Mouse (Mus musculus) lung, postnatal 14 days (tissue): ENCODE measurements at regions not wholly inside any gene's neighbourhood (a gene's known extent, or its start where the extent isn't known, plus 50 kb on each side); places are given as distances from the start of the nearest gene placed in this dataset.
A peak's percentile ranks its signal among the peaks of the same experiment; 100 is the strongest.
"Not testable (repeated sequence)": the region's sequence is repeated elsewhere in the genome, so short reads cannot be mapped to it uniquely, and the experiment has no call there.

ENCODE experiments used
- DNase-seq: peaks from one replicate; pipeline ENCODE4 v3.0.0; 2021

DNA sequence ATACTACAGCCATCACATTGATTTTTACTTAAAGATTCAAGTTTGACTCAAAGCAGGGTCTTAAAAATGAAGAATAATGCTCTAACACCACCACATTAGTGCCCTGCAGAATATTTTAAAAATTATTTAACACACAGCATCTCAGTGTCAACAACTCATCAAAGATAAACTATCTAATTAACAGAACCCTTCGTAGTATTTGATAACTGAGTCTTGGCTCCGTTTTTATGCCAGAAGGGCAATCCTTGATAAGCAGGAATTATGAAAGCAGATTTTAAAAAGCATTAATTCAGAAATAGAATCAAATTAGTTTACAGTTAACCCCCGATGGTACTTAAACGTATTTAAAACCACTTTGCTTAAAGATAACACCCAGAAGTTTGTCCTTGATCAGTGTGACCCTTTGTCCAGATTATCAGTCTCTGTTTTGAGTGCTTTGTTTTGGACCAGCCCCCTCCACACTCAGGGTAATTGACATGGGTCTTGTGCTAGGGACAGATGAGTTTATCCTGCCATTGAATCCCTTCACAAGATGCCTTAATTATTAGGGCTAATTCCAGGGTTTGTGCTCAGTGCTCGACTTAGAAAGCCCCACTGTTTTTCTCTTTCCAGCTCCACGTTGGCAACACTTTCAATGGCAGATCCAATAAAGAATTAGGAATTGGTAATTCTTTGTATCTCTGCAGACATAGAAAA is 69.4 kb upstream of the Dph6 start:
- no peak for DNase-seq

DNA sequence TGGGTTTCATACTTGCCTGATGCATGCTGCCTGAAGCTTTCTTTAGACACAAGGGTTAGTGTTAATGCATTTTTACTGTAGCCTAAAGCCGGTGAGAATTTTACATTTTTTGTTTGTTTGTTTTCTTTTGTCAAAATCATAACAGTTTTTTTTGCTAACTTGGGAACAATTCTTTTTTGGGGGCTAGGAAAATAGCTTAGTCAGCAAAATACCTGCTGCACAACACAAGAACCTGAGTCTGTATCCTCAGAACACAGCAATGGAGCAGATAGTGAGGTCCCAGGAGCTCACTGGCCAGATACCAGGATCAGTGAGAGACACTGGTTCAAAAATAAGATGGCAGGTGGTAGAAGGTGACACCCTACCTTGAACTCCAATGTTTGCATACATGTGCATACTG is 72.4 kb upstream of the Dph6 start:
- no peak for DNase-seq

DNA sequence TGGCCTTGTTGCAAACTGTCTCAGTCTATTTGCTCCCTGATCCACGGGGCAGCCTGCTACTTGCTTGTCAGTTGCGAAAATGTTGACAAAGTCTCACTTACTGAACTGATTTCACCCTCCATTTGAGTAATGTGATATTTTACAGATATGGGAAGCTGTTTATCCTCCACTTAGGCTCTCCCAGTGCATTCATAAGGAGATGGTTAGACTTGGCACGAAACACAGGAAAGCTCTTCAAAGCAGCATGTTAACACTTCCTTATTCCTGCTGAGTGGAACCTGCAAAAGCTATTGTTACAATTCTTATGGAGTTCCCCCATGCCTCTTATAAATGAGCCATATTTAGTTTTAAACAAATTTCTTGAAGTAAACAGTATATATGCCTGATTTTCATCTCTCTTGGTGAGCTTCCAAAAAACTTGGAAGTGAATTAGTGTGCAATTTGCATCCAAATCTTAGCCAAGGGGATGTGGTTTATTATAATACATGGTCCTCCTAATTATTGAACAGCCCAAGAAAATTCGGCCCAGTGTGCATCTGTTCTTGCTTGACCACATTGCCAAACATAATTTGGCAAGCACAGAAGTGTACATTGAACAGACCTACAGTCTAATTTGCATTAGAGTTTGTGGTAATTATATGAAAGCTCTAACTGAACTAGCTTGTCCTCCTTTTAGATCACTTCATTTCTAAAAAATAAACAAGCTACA is 80.3 kb upstream of the Dph6 start:
- no peak for DNase-seq

DNA sequence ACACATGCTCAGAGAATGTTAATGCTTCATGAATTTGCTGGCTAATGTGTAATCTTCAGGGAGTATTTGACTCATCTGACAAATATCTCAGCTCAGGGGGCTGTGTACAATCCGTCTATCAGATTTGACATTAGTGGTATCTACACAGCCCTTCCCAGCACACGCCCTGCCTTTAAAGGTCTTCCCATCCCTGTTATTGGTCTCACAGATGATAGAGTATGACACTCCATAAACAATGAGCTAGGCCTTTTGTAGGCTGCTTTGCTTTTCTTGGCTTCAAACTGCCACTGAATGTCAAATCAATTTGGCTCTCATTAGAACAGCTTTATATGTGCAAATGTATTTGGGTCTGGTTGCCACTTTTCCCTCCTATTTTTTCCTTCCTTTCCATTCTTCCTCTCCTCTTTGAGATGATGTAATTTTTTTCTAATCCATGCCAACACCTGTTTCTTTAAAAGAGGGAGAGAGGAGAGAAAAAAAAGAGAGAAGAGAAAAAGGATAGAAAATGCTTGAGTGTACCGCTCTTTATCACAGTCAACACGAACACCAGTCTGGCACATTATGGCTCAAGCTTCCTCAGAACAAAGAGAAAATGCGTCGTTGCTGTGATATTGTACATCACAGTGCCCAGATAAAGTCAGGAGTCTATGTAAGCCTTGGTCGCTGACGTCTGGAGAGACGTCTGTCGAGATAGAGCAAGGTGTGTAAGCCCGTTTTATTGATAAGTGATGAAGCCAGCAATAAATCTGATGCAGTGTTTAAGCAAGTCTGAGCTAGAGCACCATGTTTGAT is 84.9 kb upstream of the Dph6 start:
- DNase-seq: no peak

DNA sequence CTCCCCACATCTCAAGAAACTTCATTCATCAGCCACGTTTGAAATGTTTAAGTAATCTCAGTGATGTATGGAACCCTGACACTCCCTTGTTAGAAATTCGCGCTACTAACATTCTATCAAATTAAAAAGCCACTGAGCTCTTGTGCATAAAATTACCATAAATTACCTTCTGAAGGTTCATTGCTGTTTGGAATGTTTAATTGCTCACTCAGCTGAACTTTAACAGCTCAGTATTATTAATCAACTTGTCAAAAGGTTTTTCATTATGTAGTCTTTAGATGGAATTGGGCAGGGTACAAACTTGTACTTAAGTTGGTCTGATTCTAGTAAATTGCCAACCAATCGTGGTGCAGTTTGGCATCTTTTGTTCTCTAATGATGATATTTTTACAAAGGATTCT is 108.5 kb upstream of the Dph6 start:
- no peak for DNase-seq

DNA sequence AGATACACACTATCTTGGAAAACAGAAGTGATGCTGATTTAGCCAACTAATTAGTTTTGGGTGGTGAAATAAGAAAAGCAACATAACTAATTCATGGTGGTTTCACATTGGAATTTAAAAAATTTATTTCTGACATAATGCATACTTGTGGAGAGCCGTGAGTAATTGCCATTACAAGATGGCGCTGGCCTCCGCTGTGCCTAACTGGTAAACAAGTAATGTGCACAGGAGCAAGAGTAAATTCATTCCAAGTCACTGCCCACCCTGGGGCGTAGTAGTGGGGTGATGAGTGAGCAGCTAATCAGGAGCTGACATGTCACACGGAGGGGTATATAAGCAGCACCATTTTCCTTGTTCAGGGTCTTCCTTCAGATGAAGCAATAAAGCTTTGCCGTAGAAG is 119.0 kb upstream of the Dph6 start:
- DNase-seq: not testable (repeated sequence)

DNA sequence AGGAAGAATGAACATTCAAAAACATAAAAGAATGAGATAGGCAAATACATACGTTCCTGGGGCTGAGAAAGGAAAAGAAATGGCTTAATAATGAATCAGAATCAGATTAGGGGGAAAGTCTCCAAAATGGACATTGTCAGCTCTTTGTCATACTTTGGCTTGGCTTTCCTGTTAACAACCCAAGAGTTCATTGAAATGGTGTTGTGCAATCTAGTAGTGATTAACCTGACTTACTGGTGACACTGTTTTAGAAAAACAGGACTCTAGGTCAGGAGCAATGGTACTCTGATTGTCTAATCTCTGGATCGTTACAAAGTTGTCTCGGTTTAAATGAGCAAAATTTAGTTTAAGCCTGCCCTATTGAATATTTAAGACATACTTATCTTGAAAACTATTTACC is 119.5 kb upstream of the Dph6 start:
- DNase-seq: no peak

DNA sequence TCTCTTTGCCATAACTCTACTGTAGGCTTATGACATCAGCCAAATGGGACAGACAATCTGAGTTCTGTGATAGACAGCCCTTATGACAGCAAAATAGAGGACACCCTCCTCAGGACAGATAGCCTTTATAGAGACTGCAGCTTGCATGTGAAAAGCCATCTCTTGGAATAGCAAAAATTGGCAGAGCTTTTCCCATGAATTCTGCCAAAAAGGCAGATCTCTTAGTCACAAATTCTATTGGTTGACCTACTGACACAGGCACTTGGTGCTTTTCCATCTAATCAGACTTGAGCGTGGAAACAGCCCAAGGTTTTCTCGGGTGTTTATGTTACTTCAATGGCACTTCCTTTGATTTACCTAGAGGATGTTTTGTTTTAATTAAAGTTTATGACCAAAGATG is 120.8 kb upstream of the Dph6 start:
- peak; percentile 7 for DNase-seq

DNA sequence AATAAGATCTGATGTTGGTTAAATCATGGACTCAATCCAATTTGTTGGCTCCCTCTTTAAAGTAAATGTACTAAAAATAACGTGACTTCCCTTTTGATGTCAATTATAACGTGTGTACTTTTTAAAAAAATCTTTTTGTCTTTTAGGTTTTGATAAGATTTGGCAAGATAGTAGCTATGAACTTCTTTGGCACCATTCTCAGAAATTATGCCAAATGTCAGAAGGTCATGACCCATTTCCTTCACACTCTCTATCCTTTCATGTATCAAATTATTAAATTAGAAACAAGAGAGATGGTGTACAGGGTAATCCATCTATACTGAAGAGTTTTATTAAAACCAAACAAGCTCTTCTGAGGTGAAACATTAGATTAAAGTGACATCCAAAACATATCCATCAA is 121.4 kb upstream of the Dph6 start:
- DNase-seq: no peak

DNA sequence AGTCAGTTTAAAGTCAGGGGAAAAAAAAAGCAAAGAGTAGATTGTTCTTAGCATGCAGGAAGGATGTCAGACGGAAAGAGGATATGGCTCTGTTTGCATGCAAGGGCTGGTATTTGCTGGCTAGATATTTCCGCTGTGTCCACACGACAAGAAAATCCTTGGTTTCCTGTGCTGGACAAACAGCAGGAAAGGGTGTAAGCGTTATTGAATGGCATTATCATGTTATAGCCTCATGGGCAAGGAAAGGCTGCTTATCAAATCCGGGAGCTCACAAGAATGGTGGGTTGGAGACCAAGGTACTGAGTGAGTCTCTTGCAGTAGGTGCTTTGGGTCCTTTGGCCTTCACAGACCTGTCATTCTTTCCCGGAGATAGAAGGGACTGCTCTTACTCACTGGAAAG is 127.7 kb upstream of the Dph6 start:
- DNase-seq: peak; percentile 32

DNA sequence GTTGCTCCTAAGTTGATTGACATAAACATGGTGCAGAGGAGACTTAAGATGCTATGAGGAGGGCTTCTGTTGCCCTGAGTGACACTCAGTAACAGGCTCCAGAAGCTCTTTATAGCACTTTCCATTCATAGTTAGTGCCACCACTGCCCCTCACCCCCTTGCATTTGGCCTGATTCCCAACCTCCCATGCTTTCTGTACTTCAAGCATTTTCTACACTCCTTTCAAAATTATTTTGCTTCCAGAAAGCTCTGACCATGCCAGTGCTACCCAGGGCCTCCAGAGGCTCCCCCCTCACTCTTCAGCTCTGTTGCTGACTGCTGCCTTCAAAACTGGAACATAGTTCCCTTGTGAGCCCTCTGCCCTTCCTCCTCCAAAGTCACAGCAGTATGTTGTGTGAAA is 129.4 kb upstream of the Dph6 start:
- no peak for DNase-seq

DNA sequence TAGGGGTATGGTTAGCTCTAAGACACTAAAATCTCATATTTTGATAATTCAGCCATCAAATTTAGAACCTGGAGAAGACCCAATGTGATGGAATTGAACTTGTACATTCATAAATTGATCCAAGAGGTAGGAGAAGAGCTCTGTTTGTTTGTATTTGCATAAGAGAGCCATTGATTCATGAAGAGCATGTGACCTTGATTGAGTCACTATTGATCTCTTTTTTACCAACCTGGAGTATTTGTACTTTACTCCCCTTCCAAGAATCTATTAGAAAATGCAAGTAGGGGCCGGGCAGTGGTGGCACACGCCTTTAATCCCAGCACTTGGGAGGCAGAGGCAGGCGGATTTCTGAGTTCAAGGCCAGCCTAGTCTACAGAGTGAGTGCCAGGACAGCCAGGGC is 133.5 kb upstream of the Dph6 start:
- DNase-seq: no peak

DNA sequence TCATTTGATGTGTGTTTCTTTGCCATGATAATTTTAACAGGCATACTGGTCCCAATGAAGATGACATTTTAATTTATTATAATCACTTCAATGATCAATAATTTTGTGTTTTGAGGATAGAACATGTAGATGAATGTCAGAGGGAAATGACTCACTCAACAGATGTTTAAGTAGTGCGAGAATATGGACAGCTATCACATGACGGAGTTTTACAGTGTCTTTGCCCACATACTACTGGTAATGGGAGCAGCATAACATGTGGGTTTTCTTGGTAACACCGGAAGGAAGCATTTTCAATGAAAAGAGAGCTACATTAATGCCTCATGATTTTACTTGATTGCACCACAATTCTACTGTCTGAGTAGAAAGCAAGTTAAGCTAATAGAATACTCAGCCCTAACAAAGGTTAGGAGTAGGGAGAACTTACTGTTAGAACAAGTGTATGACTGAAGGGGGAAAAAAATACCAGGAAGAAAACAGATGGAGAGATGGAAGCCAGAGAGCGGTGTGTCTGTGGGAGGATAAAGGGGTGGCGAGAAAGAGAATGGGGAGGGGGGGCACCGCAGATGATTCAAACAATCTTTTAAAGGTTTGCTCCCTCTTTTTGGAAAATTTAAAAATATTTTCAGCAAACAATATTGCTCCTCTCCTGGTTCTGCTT is 142.0 kb upstream of the Dph6 start:
- DNase-seq: no peak

DNA sequence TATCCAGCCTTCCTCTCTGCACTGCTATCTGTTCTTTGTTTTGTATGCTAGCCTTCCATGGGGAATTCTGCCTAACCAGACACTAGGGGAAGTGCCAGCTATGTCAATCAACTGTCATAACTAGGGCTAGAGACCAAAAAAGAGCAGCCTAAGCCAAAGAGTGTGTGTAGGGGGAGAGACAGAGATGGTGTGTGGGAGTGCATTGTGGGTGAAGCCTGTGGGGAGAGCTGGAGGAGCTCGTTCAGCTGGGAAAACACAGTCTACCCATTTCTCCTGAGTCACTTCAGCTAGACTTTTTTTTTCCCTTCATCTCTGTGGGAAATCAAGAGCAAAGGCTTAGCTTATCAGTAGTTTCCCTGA is 142.5 kb upstream of the Dph6 start:
- no peak for DNase-seq

DNA sequence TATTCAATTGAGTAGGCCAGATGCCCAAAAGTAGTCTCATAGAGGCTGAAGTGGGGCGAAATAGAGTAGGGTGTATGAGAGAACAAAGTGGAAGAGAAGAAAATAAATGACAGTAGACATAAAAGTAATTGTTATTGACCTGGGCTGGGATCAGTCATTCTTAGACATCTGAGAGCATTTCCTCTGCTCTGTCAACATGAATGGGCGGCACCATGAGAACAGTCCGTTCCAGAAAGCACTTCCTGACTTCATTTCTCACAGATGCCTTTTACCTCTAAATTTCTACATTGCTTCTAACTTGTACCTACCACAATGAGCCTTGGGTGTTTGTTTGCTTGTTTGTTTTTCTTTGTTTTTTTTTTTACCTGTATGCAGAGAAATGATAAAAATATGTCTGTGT is 148.5 kb upstream of the Dph6 start:
- no peak for DNase-seq

DNA sequence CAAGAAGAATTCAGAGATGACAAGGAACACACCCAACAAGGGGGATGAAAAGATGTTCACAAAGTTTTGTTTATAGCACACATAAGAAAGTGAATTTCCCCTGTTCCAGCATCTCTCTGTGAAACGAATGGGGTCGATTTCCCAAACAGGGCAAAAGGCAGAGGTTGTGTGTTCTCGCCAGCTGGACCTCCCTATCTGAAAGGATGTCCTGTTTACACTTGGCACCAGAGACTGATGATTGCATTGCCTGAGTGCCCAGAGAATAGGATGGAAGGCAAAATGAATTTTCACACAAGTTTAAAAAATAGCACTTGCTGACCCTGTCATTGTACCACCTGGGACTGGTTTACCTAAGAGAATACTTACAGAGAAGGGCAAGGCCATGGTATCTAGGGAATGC is 149.2 kb upstream of the Dph6 start:
- DNase-seq: peak; percentile 41

DNA sequence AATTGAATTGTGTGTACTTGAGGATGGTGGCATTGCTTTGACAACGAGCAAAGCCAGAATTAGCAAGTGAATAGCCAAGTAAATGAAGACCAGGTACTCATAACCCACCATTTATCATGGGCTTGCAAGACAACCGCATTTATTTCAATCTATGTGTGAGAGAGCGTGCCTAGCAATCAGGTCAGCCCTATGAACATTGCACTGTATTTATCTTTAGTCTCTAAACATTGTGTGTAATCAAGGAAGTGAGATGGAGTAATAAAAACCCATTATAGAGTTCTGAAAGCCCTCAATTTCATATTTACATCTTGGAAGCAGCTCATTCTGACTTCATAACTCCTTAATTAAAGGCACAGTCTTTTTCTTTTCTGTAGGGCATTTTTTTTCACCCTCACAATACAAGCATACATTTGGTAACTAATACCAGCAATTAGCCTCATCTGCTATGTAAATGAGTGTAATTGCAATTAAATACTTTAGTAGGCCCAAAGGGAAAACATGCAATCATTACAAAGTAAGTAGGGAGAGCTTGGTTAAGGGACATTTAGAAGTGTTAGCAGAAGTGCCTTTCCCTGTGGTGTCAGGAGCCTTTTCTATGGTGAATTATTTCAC is 150.8 kb upstream of the Dph6 start:
- no peak for DNase-seq

DNA sequence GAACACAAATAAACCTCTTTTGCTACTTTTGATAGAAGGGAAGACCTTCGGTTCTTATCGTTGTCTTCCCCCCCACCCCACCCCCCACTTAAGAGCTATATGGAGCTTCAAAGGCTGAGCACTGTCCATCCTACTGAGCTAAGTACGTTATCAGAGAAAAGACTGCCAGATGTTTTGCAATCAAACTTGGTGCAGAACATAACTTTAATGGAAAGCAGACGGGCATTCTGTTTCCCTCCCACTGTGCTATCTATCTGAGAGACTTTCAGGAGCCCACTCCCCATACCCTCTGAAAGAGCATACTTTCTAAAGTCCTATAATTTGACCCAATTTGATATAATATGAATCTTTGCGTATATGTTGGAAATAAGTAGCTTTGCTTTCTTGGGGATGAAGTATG is 153.3 kb upstream of the Dph6 start:
- DNase-seq: no peak

DNA sequence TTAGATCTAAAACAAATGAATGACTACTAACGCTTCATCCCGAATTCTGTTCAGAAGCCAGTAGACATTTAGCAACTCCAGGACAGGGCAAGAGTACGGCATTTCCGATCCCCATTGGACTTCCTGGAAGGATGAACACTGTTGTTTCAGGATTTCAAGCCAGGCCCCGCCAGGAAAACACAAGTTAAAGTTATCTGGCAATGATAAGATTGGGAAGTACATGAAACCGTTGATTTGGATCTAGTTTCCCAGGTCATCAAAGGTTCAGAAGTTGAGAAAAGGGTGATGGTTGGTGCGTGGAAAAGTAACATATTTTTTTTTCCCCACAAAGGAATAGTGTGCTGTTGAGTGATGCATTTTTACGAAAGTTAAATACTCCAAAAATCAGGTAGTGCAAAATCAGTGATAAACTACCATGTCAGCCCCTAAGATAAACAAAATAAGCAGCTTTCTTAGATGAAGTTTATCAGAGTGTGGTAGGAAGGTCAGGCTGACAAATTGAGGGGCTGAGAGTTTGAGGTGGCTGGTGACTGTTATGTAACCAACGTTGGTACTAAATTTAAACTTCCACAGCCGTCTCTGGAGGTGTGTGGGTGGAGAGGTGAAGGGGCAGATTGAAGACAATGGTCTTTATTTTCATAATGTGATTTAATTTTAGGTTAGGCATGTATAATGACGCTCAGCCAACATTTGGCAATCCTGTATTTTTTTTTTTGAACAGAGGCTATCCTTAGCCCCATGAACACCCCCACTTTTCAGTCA is 157.6 kb upstream of the Dph6 start:
- no peak for DNase-seq

DNA sequence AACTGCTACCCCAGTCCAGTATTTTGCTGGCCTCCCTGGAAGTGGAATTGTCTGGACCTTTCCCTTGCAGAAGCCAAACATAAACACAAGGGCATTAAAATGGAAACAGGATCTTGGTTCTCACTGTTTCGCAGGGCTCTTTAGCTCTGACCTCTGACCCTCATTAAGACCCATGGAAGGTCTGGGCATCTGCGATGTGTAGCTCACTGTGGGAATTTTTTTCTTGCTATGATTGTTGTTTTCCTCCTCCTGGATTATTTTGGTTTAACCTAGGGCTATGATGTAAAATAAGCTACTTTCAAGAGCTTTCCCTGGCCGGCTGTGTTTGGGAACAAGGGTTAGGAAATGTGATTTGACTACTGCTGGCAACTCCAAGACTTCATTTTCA is 158.1 kb upstream of the Dph6 start:
- no peak for DNase-seq

DNA sequence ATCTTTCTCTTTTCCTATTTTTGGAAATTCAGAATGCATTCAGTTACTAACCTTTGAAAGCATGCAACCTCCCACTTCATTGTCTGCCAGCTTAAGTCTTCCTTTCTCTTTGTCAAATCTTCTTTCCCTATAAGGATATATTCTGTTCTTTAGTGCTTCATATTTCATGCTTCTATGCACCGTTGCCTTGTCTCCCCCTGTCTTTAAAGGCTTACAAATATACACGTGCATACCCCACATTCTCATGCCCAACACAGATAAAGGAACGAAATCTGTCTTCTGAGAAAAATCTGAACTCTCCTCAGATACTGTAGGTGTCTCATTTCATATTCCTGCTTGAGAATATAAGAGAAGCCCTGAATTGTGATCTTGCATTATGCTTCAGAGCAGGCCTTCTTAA is 167.9 kb upstream of the Dph6 start:
- no peak for DNase-seq

DNA sequence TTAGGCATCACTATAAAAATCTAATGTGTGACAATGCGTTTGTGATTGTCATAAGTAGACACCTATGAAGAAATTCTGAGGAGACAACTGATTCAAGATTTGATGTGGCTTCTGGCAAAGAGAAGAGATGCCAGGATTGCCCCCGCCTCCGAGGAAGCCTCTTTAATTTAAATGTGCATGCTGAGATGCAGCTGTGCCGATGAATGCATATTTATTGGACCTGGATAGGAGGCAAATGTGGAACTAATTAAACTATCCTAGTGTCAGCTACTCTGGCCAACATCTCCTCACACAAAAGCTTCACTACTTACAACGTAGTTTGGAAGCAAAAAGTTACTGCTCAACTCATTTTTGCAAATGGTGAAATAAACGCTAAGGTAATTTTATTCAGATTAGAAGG is 173.4 kb upstream of the Dph6 start:
- DNase-seq: no peak

DNA sequence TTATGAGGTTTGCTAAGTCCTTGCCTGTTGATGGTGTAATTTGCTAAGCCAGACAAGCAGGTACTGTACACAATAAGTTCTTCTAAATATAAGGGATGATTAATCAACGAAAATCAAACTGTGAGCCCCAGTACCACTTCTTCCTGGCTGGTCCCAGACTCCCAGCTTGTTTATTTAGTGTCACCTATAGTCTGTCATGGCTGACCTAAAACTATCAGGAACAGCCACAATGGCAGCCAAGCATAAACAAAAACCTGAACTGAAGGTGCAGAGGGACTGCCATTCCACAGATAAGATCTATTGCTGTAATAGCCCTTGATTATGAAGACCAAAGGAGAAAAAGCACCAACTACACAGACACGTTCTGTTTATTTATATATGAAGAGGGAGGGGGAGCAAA is 180.9 kb upstream of the Dph6 start:
- no peak for DNase-seq
